Mouse (Mus musculus): Measurements from ENCODE around the gene Ccn6.

- TF ChIP-seq POLR2A (IDR thresholded peaks at IDR 0.05; ENCODE audit: control insufficient read depth, extremely low read depth, insufficient read depth, low read length, poor library complexity) (no peak), CTCF (IDR thresholded peaks at IDR 0.05; ENCODE audit: borderline replicate concordance, control insufficient read depth, extremely low read depth, insufficient read depth, low read length, poor library complexity) (no peak)
Observed at GRCm38 (mm10) chr10:39202490-39202889, 38.9 kb upstream of the Ccn6 start.

Measured in thymus, adult 2 months (tissue).